Mouse (Mus musculus): ENCODE measurements around the gene Fezf2.

DNA sequence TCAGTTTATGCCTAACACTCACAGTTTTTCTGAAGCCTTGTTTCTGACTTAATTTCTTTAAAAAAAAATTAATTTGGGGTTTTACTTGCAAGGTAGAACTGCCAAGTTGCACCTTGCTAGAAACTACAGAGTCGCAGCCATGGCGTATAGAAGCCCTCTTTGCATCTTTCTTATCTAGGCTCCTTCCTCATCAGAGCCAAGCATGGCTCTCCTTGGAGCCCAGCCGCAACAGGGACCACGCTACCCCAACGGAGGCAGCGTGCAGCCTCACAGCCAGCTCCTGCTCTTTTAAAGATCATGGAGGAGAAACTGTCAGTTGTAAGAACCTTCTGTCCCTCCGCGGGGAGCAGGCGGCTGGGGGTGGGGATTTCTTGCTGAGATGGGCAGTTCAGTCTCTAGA, 29.9 kb upstream of the Fezf2 start:
- no peak for TF ChIP-seq POLR2A (IDR thresholded peaks at IDR 0.05; ENCODE audit: borderline replicate concordance, extremely low read depth, low read depth, low read length)
- TF ChIP-seq CTCF (IDR thresholded peaks at IDR 0.05; ENCODE audit: insufficient read depth, low read length), result no peak
